21 mouse cellular contexts compared by ENCODE assay signal in genomic region chr14:47421606-47422005, GRCm38 (mm10). TPM values are rescaled to one million over a fixed set of nuclear protein-coding genes. Genes with fewer than 3 reads are reported as not detected.
DNase-seq lines count a peak whose midpoint lies in the region; ATAC-seq and TF ChIP-seq lines count a peak whose summit lies in the region.
"Had no signal": no experiment of that assay in that cellular context is flagged by ENCODE, and none has a peak within 500 bp of the region (broad histone marks: within the 10 kb centered on the region; RNA-seq: fewer than 3 reads in every experiment).

No protein-coding gene starts in this region.

- H3K4me3 ChIP-seq in lung, embryonic 14.5 days (ENCODE audit: low read depth, low read length), result no peak overlapping the region
- H3K4me3 ChIP-seq in limb, embryonic 11.5 days (ENCODE audit: low read depth, low read length), result no peak overlapping the region
- H3K4me3 ChIP-seq: embryonic facial prominence, embryonic 15.5 days; hindbrain, embryonic 10.5 days; liver, embryonic 12.5 days; midbrain, embryonic 13.5 days had no signal

- peak; percentile 32 for DNase-seq in lung, embryonic 14.5 days
- DNase-seq in lung, adult 18-20 months, result no peak
- DNase-seq in embryo, embryonic 11 days, result peak; percentile 38
- peak; percentile 57 for DNase-seq in limb, embryonic 11.5 days (ENCODE audit: low spot score)
- no peak for DNase-seq in left cerebral cortex, postnatal 25 days (ENCODE audit: low spot score in 2 of 2)
- no peak for DNase-seq in layer of hippocampus, adult 18-20 months (ENCODE audit: low spot score in 2 of 2)
- no peak for DNase-seq in layer of hippocampus, adult 9-11 months
- DNase-seq: adrenal gland, postnatal 25 days; cerebellum, adult 9-10 months; gastrocnemius, postnatal 10 days; lung, adult 2 months; right cerebral cortex, postnatal 14 days had no signal

- no peak overlapping the region for H3K4me2 ChIP-seq in lung, embryonic 14.5 days
- no peak overlapping the region for H3K4me2 ChIP-seq in limb, embryonic 11.5 days (ENCODE audit: low read depth, severe bottlenecking)
- H3K4me2 ChIP-seq: embryonic facial prominence, embryonic 15.5 days; heart, embryonic 11.5 days; liver, embryonic 12.5 days; midbrain, embryonic 13.5 days had no signal

- H3K27ac ChIP-seq in lung, embryonic 14.5 days (ENCODE audit: low read depth), result no peak overlapping the region
- no peak overlapping the region for H3K27ac ChIP-seq in limb, embryonic 11.5 days (replicated peaks; ENCODE audit: low read depth, low read length)
- H3K27ac ChIP-seq: embryonic facial prominence, embryonic 15.5 days; hindbrain, embryonic 10.5 days; liver, embryonic 12.5 days; midbrain, embryonic 13.5 days; stomach, postnatal 0 days had no signal

- intact Hi-C loops in left cerebral cortex, postnatal 25 days (cut with DNase I), result loop anchor here (5.0 kb wide), 1 partner anchor 49 kb away; no protein-coding TSS in a partner anchor

- H3K9ac ChIP-seq in lung, embryonic 14.5 days, result no peak overlapping the region
- H3K9ac ChIP-seq in limb, embryonic 11.5 days (ENCODE audit: low read length), result no peak overlapping the region
- H3K9ac ChIP-seq: embryonic facial prominence, embryonic 15.5 days; liver, embryonic 12.5 days; midbrain, embryonic 13.5 days had no signal

- no peaks in the 10 kb centered on the region for H3K9me3 ChIP-seq in lung, embryonic 14.5 days (ENCODE audit: low read depth, low read length)
- no peaks in the 10 kb centered on the region for H3K9me3 ChIP-seq in limb, embryonic 11.5 days (ENCODE audit: control insufficient read depth, low read length)
- H3K9me3 ChIP-seq: embryonic facial prominence, embryonic 15.5 days; hindbrain, embryonic 10.5 days; liver, embryonic 12.5 days; midbrain, embryonic 13.5 days had no signal

- no peaks in the 10 kb centered on the region for H3K36me3 ChIP-seq in lung, embryonic 14.5 days (ENCODE audit: insufficient read depth)
- H3K36me3 ChIP-seq in limb, embryonic 11.5 days (ENCODE audit: control insufficient read depth, insufficient read depth, low read length), result no peaks in the 10 kb centered on the region
- H3K36me3 ChIP-seq: embryonic facial prominence, embryonic 15.5 days; liver, embryonic 12.5 days; midbrain, embryonic 13.5 days had no signal

- no peak for TF ChIP-seq CTCF in lung, embryonic 14.5 days (IDR thresholded peaks at IDR 0.05; ENCODE audit: low read depth)

- WGBS in lung, embryonic 14.5 days, result 36% methylated on average over 2 of the region's 2 CpGs
- 32% methylated on average over 2 of the region's 2 CpGs for WGBS in limb, embryonic 11.5 days

- 0 out of 2 replicates have a peak, but pooled peaks cover 4% of the 10 kb centered on the region for H3K4me1 ChIP-seq in lung, embryonic 14.5 days (ENCODE audit: insufficient read depth)
- peaks cover 7% of the 10 kb centered on the region; the same call in 1 of the 2 replicates for H3K4me1 ChIP-seq in limb, embryonic 11.5 days (ENCODE audit: control insufficient read depth, insufficient read depth, low read length)

- no peak for ATAC-seq in lung, embryonic 14.5 days (ENCODE audit: insufficient read depth)
- ATAC-seq in limb, embryonic 11.5 days (ENCODE audit: insufficient number of reproducible peaks, low FRiP score, low TSS enrichment, low read depth), result 0 out of 2 replicates have a peak, but pooled peaks have one; percentile 39
- ATAC-seq: forebrain, embryonic 14.5 days; hindbrain, embryonic 16.5 days; intestine, embryonic 16.5 days; liver, embryonic 12.5 days; midbrain, embryonic 13.5 days had no signal

- H3K27me3 ChIP-seq in lung, embryonic 14.5 days (ENCODE audit: insufficient read depth, low read length), result no peaks in the 10 kb centered on the region
- no peaks in the 10 kb centered on the region for H3K27me3 ChIP-seq in limb, embryonic 11.5 days (ENCODE audit: control insufficient read depth, insufficient read depth, low read length)
- H3K27me3 ChIP-seq: embryonic facial prominence, embryonic 15.5 days; liver, embryonic 12.5 days; midbrain, embryonic 13.5 days had no signal

RNA-seq across cellular contexts. Expression of gene Dlgap5, which starts 3.4 kb away (rescaled TPM):
- polyA plus RNA-seq in lung, embryonic 14.5 days (2014; fragmentation: Nextera tagmentation; extraction: Ambion mirVana), result 56.0 and 58.6 TPM in 2 replicates
- polyA plus RNA-seq in limb, embryonic 11.5 days (2014; fragmentation: Nextera tagmentation; extraction: Ambion mirVana), result 79.6 and 81.0 TPM in 2 replicates
- total RNA-seq in left cerebral cortex, postnatal 25 days (2021), result under 1 TPM in 1 of 2 experiments, not detected in 1; 0.25 TPM
- under 1 TPM in 1 of 2 experiments, not detected in 1; 0.25 TPM for total RNA-seq in layer of hippocampus, adult 18-20 months (2021)

RNA-seq across cellular contexts. Expression of gene Fbxo34, which starts 28.6 kb away (rescaled TPM):
- 19.5 and 23.5 TPM in 2 replicates for polyA plus RNA-seq in lung, embryonic 14.5 days (2014; fragmentation: Nextera tagmentation; extraction: Ambion mirVana)
- polyA plus RNA-seq in limb, embryonic 11.5 days (2014; fragmentation: Nextera tagmentation; extraction: Ambion mirVana), result 27.2 and 29.1 TPM in 2 replicates
- total RNA-seq in left cerebral cortex, postnatal 25 days (2021), result 100 to 1,000 TPM in 1 of 2 experiments, 10 to 100 TPM in 1; 97.0 to 104 TPM
- total RNA-seq in layer of hippocampus, adult 18-20 months (2021), result 10 to 100 TPM; 88.5 to 91.4 TPM

RNA-seq across cellular contexts. Expression of gene Lgals3, which starts 54.1 kb away (rescaled TPM):
- polyA plus RNA-seq in lung, embryonic 14.5 days (2014; fragmentation: Nextera tagmentation; extraction: Ambion mirVana), result 8.1 and 13.6 TPM in 2 replicates
- polyA plus RNA-seq in limb, embryonic 11.5 days (2014; fragmentation: Nextera tagmentation; extraction: Ambion mirVana), result 0.63 and 1.1 TPM in 2 replicates
- 1 to 10 TPM in 1 of 2 experiments, not detected in 1; 2.4 TPM for total RNA-seq in left cerebral cortex, postnatal 25 days (2021)
- 1 to 10 TPM in 1 of 2 experiments, not detected in 1; 1.1 TPM for total RNA-seq in layer of hippocampus, adult 18-20 months (2021)

Comparison
In these comparisons a context has a peak if more than half of its experiments do, and no peak if none do; other contexts are left out.
1. DNase-seq: peak in lung, embryonic 14.5 days (single experiment), embryo, embryonic 11 days (single experiment) and limb, embryonic 11.5 days (single experiment); none in lung, adult 18-20 months (0 of 2), left cerebral cortex, postnatal 25 days (0 of 2), layer of hippocampus, adult 18-20 months (0 of 2) and layer of hippocampus, adult 9-11 months (single experiment).